Mouse (Mus musculus) CH12F3 (cell line): ENCODE results near the gene Iqck.

ENCODE experiments used
- in situ Hi-C: fragments of 300-500 bp; cut with MboI; formaldehyde crosslinking; loops from 2 replicates; pipeline ENCODE4 v1.14.3; 2020; ENCODE audit warnings: low sequenced_read_pairs

Iqck gene

DNA sequence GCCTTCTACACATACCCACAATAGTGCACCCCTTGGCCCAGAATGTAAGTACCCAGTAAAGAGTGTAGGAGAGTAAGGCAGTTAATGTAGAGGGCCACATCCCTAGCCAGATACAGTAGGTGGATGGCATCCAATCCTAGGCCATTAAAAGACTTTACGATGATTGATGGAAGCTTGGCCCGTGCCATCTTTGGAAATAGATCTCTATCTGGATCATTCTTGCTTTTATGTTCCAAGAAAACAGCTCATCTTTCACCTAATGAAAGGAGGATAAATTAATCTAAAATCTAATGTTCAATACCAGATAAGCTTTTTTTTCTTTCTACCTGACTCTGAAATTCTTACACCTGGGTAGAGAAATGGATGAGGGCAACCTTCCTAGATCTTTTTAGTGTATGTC is 55.6 kb downstream of the Iqck start:
- in situ Hi-C loops = no loop called here

DNA sequence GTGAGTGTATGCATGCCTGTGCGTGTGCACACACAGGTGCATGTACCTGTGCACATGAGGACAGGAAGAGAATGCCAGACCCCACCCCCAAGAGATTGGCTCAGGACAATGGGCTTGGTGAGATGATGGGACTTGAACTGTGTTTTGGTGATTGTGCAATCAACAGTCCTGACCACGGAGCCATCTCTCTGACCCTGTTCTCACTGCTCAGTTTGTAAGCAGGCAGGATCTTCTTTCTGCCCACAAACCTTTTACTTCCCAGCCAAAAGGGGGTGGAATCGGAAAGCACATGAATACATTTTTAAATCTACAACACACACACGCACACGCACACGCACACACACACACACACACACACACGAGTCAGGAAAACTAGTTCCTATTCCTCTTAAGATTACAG is 56.0 kb downstream of the Iqck start:
- in situ Hi-C loops = no loop called here

DNA sequence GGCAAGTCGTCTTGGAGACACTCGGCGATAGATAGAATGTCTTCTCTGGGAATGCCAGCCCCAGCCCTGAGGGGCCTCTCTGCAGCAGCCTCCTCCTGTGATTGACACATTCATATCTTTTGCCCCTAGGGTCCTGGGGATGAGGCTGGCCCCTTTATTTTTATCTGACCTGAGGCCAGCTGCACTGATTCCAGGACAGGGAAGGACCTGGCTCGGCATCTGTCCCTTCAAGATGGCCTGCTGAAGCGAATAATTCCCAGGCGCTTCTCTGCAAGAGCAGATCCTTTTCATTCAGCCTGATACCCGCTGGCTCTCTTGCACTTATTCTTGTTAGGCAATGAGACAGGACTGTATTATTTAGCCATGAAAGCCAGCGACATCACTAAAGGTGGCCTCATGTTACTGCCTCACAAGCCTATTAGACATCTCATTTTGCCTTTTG is 56.5 kb downstream of the Iqck start:
- in situ Hi-C loops = no loop called here

DNA sequence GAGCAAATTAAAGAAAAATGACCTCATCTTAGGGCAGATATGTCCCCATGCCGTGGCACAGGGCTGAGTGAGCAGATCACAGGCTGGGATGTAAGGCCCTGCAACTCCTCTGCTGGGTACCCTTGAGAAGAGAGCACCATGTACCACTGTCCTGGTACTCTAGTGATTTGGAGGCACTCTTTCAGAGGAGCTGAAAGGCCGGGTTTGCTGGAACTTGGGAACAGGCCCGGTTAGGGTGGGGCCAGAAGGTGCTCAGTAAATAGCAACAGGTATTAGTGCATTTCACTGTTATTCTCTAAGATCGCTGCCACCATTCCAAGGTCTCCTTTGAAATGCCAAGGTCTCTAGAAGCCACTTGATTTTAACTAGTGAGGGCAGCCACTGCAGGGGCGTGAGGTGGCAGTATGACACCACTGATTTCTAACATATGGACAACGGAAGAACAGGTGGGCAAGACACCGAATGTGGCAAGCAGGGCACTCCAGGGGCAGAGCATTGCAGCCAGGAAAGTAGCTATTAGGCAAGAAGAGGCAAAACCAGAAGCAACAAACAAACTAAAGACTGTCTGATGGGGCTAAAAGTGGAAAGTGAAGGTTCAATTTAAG is 59.1 kb downstream of the Iqck start:
- in situ Hi-C loops = no loop called here

DNA sequence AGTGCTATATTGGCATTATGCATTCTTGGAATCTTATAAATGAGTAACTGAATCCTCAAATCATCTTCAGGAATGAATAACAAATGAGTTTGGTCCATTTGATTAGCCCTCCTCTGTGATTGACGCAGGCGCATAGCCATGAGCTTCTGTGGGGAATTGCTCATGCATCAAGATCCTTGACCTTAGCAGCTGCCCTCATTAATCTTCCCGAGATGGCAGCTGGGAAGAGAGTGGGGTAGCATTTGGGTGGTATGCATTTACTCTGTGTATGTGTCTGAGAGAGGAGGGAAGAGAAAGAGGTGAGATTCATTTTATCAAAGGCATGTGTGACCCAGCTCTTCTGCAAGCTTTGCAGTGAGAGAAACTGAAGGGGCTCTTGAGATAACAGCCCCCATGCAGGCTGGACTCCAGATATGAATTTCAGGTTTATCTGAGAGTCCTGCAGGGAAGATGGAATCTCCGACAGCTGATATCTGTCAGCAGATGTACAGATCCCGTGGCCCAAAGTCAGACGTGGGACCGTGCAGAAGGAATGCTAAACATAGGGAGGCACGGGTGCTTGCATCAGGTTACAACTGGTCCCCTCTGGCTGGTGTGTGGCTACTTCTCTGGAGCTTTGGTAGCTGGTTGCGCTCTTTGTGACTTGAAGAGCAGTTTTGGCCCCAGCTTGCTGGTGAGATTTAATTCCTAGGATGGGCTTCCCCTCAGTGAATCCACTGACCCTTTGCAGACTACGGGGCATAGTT is 63.9 kb downstream of the Iqck start:
- in situ Hi-C loops = no loop called here

DNA sequence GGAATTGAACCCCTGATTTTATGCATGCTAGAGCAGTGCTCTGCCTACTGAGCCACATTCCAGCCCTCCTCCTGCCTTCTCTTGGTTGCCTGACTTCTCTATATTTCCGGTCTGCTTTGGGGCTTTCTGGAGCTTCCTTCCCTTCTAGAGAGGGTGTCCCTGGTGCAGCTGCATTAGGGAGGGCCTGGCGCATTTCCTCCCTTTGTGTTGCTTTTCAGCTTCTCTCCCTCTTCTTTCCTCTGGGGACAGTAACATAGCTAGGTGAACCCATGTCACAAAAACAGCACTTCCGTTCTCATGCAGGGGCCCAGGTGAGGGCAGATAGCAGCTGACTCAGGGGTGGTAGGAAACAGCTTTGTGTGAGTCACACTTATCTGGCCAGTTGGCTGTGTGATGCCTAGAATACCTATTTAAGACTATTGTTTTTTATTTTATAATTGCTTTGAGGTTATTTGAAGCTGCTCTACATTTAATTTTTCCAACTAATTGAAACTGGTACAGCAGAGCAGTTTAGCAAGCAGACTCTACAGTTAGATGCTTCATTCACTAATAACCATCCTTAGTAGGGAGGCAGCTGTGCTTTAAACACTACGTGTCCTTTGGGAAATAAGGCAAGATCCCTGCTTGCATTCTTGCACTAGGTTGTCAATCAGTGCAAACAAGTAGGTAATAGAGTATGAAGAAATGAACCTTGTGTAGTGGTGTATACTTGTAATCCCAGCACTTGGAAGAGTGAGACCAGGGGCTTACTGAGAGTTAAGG is 67.1 kb downstream of the Iqck start:
- in situ Hi-C loops = no loop called here

DNA sequence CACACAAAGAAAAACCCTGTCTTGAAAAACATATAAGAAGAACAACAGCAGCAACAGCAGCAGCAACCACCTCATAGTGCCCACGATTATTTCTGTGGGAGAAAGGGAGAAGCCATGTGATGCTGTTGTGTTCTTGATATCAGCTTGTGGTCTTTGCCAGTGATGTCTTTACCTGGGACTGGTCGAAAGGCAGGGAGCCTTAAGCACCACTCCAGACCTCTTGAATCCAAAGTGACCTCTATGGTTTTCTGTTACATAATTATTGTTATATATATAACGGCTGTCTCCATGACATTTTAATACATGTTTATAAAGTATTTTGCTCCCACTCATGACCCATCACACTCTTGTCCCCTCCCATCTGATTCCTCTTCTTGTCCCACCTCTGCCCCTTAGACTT is 70.0 kb downstream of the Iqck start:
- in situ Hi-C loops = no loop called here

DNA sequence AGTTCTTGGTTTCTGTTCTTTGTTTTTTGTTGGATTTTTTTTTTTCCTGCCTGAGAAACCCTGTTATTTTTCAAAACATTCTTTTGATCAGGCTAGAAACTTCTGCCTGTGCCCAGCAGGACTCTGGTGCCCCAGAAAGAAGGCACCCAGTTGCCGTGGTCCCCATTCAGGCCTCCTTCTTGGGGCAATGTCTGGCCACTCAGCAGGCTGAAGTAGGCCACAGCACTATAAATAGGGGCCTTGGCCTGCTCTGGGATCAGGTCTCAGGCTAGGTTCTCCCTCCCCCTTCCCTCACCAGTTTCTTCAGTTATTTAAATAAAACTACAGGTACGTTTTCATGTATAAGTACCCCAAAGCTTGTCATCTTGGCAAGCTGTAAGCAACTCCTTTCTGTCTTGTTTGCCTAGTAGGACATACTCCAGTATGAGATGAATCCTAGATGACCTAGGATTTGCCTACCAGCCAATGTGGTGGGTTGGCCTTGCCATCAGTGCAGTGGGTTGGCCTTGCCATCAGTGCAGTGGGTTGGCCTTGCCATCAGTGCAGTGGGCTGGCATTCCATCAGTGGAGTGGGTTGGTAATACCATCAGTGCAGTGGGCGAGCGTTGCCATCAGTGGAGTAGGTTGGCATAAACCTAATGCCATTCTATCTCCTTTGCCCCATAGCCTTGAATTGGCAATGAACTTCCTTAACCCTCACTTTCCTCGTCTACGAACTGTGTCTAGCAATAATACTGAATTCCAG is 71.1 kb downstream of the Iqck start:
- in situ Hi-C loops = no loop called here

DNA sequence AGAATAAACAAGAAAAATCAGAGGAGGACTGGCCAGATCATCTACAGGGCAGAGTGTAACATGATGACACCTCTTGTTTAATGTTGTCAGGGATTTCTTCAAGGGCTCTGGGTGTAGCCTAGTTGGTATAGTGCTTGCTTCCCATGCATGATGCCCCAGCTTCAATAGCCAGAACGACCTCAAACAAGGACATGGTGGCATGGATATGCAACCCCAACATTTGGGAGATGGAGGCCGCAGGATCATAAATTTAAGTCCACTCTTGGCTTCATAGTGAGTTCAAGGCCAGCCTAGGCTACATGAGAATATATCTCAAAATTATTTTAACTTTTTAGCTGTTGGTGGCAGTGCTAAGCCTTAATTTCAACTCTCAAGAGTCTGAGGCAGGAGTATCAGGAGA is 71.7 kb downstream of the Iqck start:
- in situ Hi-C loops = no loop called here

DNA sequence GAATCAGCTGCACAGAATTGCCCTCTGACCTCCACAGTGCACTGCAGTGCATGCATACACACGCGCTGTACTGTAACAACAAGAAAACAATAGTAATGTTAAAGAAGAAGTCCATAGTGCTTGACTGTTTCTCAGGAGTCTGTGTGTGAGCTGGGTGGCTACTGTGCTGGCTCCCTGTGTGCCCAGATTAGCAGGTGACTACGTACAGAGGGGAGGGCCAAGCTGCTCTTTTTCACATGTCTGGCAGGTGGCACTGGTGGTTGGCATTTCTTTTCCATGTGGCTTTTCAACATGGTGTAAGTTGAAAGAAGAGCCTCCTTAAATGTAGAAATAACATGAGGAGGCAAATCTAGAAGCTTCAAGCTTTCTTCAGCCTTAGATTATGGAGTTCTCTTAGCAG is 72.8 kb downstream of the Iqck start:
- in situ Hi-C loops = no loop called here

DNA sequence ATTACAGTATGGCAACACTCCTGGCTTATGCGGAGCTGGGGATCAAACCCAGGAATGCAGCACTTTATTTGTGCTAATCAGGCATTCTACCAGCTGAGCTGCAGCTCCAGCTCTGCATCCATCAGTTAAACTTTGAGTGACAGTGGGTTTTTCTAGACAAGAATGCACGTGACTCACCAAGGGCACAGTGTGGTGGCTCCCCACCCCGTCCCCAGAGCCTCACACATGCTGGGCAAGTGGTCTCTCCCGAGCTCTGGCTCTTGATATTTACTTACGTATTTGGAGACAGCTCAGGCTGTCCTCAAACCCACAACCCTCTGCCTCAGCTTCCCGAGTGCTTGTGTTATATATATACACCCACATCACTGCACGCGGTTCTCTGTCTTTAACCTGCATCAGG is 73.4 kb downstream of the Iqck start:
- in situ Hi-C loops = no loop called here

DNA sequence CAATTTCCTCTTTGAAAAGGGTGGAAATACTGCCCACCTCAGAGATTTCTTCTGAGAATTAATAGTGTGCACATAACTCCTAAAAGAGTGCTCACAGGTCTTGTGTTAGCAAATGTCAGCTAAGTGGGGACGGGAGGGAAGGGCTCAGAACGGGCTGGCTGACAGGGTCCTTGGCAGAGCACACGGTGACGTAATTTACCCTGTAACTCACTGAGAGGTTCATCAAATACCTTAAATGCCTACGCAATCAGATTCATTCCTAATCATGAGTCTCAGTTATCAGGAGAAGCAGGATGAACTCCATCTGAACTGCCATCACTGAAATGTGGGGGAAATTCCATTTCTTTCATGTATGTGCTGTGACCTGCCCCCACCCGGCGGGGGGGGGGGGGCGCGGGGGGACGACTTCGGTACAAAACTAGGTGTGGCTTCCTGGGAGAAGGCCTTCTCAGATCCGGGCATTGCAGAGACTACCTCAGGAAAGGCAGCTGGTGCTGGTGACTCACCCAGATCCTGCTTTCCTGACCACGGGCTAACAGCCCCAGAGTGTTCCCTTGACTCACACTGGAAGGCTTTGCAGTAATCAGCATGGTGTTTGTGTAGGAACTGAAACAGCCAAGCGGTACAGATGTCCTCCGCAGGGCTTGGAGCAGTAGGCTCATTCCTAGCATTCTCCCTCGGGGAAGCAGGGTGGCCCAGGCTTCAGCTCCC is 74.2 kb downstream of the Iqck start:
- in situ Hi-C loops = no loop called here

DNA sequence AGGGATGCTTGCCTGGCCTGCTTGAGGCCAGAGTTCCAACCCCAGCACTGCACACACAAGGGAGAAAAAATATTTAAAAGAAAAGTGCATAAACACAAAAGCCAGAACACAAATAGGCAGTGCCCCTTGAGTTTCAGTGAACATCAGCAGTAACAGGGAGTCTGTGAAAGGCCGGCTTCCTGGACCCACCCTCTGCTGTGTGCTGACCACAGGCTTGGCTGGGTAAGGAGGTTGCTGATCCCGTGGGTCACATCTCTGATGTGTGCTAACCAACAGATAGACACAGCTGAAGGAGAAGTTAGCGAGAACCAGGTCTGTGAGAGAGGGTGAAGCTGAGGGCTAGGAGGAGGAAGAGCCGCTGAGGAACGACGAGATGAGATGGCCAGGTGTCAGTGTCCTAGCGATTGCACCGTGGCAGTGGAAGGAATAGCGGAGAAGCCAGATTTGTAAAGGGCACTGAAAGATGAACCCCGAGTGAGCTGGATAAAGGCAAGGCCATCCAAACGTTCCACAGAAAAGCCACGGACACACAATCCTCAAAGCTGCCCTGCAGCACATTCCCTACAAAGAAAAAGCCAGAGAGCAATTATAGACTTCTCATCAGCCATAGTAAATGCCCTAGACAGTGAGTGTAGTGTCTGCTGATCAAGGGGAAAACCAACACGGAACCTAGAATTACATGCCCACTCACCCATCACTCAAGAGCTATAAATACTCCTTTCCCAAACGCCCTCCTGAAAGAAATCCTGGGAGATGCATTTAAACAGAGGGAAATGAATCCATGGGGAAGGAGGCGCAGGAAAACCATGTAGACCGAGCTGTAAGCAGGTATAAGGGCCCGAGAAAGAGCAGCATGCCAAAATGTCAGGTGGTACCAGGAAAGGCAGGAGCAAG is 76.2 kb downstream of the Iqck start:
- in situ Hi-C loops = no loop called here

DNA sequence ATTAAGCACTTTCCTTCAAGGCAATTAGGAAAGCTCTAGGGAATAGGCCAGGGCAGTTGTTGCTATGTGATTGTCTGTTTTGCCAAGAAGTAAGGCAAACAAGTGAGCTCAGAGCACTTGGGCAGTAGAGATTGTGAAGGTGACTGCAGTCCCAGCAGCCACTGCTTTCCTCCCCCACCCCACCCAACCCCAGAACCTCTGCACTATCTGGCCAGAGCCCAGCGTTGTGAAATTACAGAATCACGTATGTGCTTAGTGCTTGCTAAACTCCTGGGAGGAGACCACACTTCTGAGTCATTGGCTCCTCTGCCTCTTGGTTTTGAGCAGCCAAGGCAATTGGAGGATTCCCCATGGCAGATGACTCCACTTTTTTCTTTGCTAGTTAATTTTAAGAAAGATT is 79.8 kb downstream of the Iqck start:
- in situ Hi-C loops = no loop called here

DNA sequence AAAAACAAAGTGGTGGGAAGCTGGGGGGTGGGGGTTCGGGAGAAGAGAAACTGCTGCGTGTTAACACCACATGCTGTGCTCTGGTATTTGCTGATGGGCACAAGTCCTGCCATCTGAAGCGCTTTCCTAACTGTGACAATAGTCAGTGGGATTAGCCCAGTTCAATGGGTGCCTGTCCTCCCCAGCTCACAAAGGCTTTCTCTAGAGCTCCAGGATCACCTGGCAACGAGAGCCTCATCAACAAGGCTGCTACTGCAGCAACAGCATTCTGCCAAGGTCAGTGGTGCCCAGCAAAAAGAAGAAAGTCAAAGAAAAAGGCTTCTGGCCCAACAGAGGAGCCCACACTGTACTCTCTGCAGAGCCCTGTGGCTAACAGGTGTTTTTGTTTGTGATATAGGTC is 81.3 kb downstream of the Iqck start:
- in situ Hi-C loops = no loop called here

DNA sequence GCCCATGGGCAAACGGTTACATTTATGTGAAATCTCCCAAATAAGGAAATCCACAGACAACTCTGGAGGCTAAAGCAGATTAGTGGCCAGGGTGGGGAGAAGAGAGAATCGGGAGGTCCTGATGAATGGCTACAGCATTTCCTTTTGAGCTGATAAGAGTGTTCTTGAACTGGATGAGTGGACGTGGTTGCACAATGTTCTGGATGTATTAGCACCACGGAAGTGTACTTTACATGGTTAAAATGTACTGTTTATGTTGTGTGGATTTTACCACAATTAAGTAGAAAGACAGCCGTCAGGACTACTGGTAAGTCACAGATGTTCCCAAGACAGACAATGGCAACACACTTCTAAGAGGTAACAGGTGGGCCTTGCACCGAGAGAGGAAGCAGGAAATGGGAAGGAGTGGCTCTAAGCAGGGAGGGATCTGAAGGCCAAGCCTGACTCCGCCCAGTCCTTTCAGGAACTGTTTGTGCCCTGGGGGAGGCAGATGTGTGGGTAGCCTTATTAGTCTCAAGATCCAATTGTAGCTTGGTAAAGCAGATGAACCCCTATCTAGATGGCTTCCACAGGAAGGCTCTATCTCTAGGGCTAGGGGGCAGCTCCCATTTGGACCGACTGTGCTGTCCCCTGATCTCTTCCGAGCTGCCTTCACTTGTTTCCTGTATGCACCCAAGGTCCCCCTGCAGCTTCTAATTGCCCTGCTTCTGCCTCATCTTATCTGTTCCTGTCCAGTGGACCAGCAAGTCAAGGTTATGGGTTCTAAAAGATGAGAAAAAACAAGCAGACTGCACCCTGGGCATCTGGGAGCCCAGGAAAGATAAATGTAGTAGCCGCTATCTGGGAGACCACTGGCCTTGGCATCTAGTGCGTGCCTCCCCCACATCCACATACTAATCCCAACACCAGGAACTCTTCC is 82.2 kb downstream of the Iqck start:
- in situ Hi-C loops = no loop called here

DNA sequence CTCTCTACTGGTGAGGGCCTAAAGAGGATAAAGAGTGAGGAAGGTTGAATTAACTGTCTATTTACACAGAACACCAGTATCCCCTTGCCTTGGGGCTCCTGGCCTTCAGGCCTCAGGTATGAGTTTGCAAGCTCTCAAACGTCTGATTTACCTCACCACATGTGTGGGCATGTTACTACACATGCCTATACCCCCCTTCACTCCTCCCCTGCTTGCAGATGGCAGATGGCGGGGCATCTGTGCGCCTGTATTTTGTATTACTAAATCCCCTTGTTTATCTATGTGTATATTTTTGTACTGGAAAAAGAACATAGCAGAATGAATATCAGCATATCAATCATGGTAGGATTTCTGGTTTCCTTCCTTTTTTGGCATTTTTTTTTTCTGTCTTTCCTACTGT is 86.7 kb downstream of the Iqck start:
- in situ Hi-C loops = no loop called here

DNA sequence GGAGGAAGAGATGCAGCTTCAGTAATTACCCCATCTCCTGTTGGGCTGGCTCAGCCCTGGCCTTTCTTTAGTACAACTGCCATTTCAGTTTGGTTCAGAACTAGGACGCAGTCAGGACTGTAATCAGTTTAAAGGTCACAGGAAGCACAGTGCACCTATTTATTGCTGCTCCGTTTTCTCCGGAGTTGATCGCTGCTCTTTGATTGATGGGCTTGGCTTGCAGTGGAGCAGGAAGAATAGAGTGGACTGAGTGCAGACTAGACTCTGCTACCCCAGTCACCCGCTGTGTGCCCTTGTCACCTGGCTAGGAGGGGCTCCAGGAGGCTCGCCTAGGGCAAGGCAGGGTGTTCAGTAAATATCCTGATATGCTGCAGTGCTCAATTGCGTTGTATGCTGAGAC is 87.6 kb downstream of the Iqck start:
- in situ Hi-C loops = no loop called here

DNA sequence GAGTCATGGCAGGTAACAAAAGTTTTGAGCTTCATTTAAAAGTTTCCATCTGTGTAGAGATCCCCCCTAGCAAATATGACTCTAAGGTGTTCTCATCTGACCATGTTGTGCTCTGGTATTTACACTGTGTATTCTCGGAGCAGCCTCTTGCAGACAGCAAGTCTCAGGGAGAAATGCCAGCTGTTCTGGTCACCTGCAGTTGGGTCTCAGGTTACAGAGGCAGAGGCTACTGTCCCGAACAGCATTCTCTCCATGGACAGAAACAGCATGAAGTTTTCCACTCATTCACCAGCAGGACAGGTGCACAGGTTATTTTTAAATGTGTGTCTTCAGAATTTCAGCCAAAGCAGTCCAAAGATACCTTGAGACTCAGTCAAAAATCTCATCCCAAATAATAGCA is 89.3 kb downstream of the Iqck start:
- in situ Hi-C loops = no loop called here
